Mouse (Mus musculus): ENCODE results near the gene Armh1. TPM values are rescaled to one million over a fixed set of nuclear protein-coding genes. Genes with fewer than 3 reads are reported as not detected.
A peak's percentile ranks its signal among the peaks of the same experiment; 100 is the strongest.

Armh1 gene
- polyA plus RNA-seq (2015; fragmentation: Nextera tagmentation; extraction: Ambion mirVana), result 0.92 and 1.8 TPM in 2 replicates

DNA sequence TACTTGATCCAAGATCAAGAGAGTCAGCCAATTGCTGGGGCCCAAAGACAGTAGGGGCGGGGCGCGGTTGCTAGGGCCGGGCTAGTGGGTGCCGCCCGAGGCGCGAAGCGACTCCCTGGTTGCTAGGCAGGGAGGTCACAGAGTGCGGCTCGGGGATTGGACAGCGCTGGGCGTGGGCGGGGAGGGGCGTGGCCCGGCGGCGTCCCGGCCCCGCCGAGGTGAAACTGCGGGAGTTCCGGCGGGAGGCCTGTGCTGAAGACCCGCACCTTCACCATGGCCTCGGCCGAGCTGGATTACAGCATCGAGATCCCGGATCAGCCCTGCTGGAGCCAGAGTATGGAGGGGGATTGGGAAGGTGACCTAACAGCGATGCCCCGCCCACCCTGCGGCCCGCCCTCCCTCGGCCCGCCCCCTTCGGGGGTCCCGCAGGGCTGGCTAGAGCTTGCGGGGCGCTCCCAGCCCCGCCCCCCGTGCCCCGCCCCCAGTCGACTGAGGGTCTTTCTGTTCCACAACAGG is at the start of gene Armh1, which contains the start of gene Tmem53:
Gene Armh1 (minus strand): TSS at position 325 of the 516 bp plus-strand sequence.
Gene Tmem53 (plus strand): TSS at position 151 of the 516 bp plus-strand sequence.
- peak; percentile 98 for ATAC-seq (replicated peaks)
- under 1% methylated on average over 41 of the region's 43 CpGs for WGBS
- peak within 1 kb of the TSS; percentile 65 for H3K27ac ChIP-seq (replicated peaks)

DNA sequence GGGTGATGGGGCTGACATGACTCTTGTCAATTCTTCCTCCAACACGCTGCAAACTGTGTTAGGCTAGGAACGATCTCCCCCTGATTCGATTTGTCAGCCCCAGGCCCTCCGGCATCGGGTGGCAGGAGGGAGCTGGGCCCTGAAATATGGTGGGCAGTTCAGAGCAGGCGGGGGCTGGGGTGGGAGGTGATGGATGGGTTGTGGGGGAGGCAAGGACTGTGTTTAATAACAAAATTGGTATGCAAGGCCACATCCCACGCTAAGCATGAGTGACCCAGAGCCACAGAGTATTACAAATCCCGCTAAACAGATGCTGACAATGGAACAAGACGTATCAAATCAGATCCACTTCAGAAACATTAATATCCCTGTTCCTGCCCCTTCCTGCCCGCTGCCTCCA is 48.0 kb upstream of the Armh1 start:
- Histone ChIP-seq H3K9me3 (no peaks in the 10 kb centered on the region), H3K4me2 (replicated peaks) (no peak overlapping the region), H3K4me3 (no peak overlapping the region), H3K9ac (replicated peaks) (no peak overlapping the region), H3K27ac (replicated peaks) (no peak overlapping the region), H3K36me3 (no peaks in the 10 kb centered on the region), H3K27me3 (peaks cover 30% of the 10 kb centered on the region), H3K4me1 (peaks cover 12% of the 10 kb centered on the region)
- WGBS, result 83% methylated on average over 10 of the region's 10 CpGs
- no peak for ATAC-seq (replicated peaks)

More for the DNA sequence above, at the start of gene Armh1, which contains the start of gene Tmem53:
- Histone ChIP-seq H3K27me3 (no peaks in the 10 kb centered on the region; the same call in 1 of the 2 replicates), H3K9me3 (no peaks in the 10 kb centered on the region), H3K4me3 (peak within 1 kb of the TSS; percentile 77), H3K36me3 (no peaks in the 10 kb centered on the region), H3K9ac (replicated peaks) (peak within 1 kb of the TSS; percentile 53), H3K4me1 (peaks cover 22% of the 10 kb centered on the region), H3K4me2 (replicated peaks) (peak within 1 kb of the TSS; percentile 74)

- H3K27me3 ChIP-seq, result peaks cover 9% of the 10 kb centered on the region
- H3K4me2 ChIP-seq (replicated peaks), result no peak overlapping the region
- no peaks in the 10 kb centered on the region for H3K4me1 ChIP-seq
- H3K9ac ChIP-seq (replicated peaks), result no peak overlapping the region
- no peak overlapping the region for H3K4me3 ChIP-seq
- no peaks in the 10 kb centered on the region for H3K9me3 ChIP-seq
- no peaks in the 10 kb centered on the region for H3K36me3 ChIP-seq
- 78% methylated on average over 9 of the region's 9 CpGs for WGBS
- H3K27ac ChIP-seq (replicated peaks), result no peak overlapping the region
- no peak for ATAC-seq (replicated peaks)
Observed at GRCm38 (mm10) chr4:117297819-117298218, 45.9 kb upstream of the Armh1 start.

DNA sequence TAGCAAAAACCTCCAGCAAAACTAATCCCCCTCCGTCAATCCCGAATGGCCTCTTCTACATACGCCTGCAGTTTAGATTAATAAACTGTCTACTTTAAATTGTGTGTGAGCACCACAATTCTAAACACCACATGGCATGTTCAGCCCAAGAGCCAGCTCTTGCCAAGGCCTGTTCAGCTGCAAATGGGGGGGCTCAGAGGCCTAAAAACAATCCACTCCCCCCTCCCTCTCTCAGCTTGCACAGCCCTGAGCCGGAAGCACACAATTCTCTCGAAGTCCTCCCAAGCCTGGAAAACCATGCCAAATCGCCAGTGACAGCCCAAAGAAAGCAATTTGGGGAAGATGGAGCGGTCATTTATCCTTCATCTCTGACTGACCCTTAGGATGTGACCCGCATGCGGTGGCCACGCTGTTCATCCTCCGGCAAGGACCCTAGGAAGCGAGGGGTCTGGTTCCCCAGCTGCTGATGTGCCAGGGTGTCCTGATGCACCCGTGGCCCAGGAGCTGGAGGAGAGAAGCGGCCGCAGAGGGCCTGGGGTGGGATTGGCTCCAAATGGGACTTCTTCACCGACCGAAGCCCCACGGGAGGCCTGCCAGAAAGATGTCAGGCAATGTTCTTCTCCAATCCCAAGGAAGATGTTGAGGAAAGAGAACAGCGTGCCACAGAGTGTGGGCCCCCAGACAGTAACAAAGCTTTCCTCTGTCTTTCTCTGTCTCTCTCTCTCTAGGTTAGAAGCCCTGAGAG is 45.1 kb upstream of the Armh1 start:
- Histone ChIP-seq H3K9ac (replicated peaks) (no peak overlapping the region), H3K27ac (replicated peaks) (no peak overlapping the region), H3K9me3 (no peaks in the 10 kb centered on the region), H3K4me3 (no peak overlapping the region), H3K4me2 (replicated peaks) (no peak overlapping the region), H3K27me3 (0 out of 2 replicates have a peak, but pooled peaks cover 4% of the 10 kb centered on the region), H3K4me1 (no peaks in the 10 kb centered on the region), H3K36me3 (no peaks in the 10 kb centered on the region)
- 79% methylated on average over 19 of the region's 19 CpGs for WGBS
- ATAC-seq (replicated peaks), result no peak

GRCm38 (mm10) chr4:117291696-117292095 is 39.8 kb upstream of the Armh1 start:
- H3K4me1 ChIP-seq, result peaks cover 27% of the 10 kb centered on the region
- H3K9me3 ChIP-seq, result no peaks in the 10 kb centered on the region
- no peak for ATAC-seq (replicated peaks)
- H3K4me3 ChIP-seq, result no peak overlapping the region
- H3K9ac ChIP-seq (replicated peaks), result no peak overlapping the region
- no peak overlapping the region for H3K4me2 ChIP-seq (replicated peaks)
- H3K27ac ChIP-seq (replicated peaks), result no peak overlapping the region
- H3K36me3 ChIP-seq, result peaks cover 3% of the 10 kb centered on the region; the same call in 1 of the 2 replicates
- H3K27me3 ChIP-seq, result no peaks in the 10 kb centered on the region
- 87% methylated on average over 2 of the region's 2 CpGs for WGBS

- H3K4me2 ChIP-seq (replicated peaks), result peak overlapping the region; percentile 73
- H3K4me3 ChIP-seq, result peak overlapping the region; percentile 77
- peak overlapping the region; percentile 94 for H3K27ac ChIP-seq (replicated peaks)
- under 1% methylated on average over 69 of the region's 80 CpGs for WGBS
- peak; percentile 87 for ATAC-seq (replicated peaks)
- H3K4me1 ChIP-seq, result peaks cover 42% of the 10 kb centered on the region
- H3K36me3 ChIP-seq, result peaks cover 23% of the 10 kb centered on the region
- no peaks in the 10 kb centered on the region for H3K27me3 ChIP-seq
- H3K9me3 ChIP-seq, result no peaks in the 10 kb centered on the region
- peak overlapping the region; percentile 74 for H3K9ac ChIP-seq (replicated peaks)
Observed at GRCm38 (mm10) chr4:117288927-117289801, 37.2 kb upstream of the Armh1 start.

GRCm38 (mm10) chr4:117288277-117288926 is 36.5 kb upstream of the Armh1 start:
- Histone ChIP-seq H3K9ac (replicated peaks) (peak overlapping the region; percentile 74), H3K36me3 (peaks cover 27% of the 10 kb centered on the region), H3K9me3 (no peaks in the 10 kb centered on the region), H3K4me2 (replicated peaks) (peak overlapping the region; percentile 73), H3K27ac (replicated peaks) (peak overlapping the region; percentile 94), H3K4me3 (peak overlapping the region; percentile 77), H3K4me1 (peaks cover 49% of the 10 kb centered on the region), H3K27me3 (no peaks in the 10 kb centered on the region)
- ATAC-seq (replicated peaks), result peak; percentile 36; the same call in 1 of the 2 replicates
- WGBS, result 12% methylated on average over 25 of the region's 25 CpGs

GRCm38 (mm10) chr4:117284363-117284762 is 32.4 kb upstream of the Armh1 start:
- no peak overlapping the region for H3K4me2 ChIP-seq (replicated peaks)
- no peaks in the 10 kb centered on the region for H3K9me3 ChIP-seq
- 54% methylated on average over 4 of the region's 4 CpGs for WGBS
- no peaks in the 10 kb centered on the region for H3K27me3 ChIP-seq
- peaks cover 42% of the 10 kb centered on the region for H3K36me3 ChIP-seq
- ATAC-seq (replicated peaks), result no peak
- no peak overlapping the region for H3K9ac ChIP-seq (replicated peaks)
- H3K4me1 ChIP-seq, result peaks cover 62% of the 10 kb centered on the region
- H3K27ac ChIP-seq (replicated peaks), result peak overlapping the region; percentile 41; the same call in 1 of the 2 replicates
- no peak overlapping the region for H3K4me3 ChIP-seq

GRCm38 (mm10) chr4:117283271-117284191 is 31.6 kb upstream of the Armh1 start:
- no peak overlapping the region for H3K4me2 ChIP-seq (replicated peaks)
- peaks cover 61% of the 10 kb centered on the region for H3K4me1 ChIP-seq
- H3K9me3 ChIP-seq, result no peaks in the 10 kb centered on the region
- no peak overlapping the region for H3K4me3 ChIP-seq
- H3K27me3 ChIP-seq, result no peaks in the 10 kb centered on the region
- peaks cover 46% of the 10 kb centered on the region for H3K36me3 ChIP-seq
- peak; percentile 44 for ATAC-seq (replicated peaks)
- peak overlapping the region; percentile 40 for H3K27ac ChIP-seq (replicated peaks)
- H3K9ac ChIP-seq (replicated peaks), result 0 out of 2 replicates have a peak overlapping the region, but pooled peaks have one; percentile 28
- WGBS, result 17% methylated on average over 22 of the region's 22 CpGs

DNA sequence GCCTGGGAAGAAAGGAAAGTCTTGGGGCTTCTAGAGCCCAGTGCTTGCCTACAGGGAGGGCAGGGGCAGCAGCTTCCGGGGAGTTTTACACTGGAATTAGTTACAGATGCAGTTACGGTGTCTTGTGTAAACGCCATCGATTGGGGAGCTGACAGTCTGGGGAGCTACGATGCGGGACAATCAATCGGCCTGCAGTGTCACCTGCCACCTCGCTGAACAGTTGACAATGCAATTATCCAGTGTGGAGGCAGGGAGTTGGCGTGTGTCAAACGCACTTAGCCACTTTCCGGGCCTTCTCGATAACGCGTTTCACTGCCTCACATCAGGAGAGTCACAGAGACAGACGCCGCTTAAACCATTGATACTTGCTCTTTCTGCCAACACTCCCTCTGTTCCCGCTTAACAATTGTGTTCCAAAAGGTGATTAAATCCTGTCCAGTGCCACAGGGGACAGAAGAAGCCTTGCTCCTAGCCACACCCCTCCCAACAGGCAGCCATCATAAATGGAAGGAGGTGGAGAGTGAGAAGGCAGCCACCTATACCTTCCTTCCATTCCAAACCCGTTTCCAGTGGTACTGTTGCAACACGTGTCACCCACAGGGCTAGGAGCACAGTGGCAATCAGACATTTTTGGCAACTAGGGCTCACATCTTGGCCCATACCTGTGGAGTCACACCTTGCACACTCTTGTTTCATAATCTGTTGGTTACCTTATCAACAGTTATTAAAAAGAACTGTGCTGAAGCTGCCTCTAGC is 29.3 kb upstream of the Armh1 start:
- Histone ChIP-seq H3K4me1 (peaks cover 40% of the 10 kb centered on the region), H3K36me3 (peaks cover 61% of the 10 kb centered on the region), H3K4me3 (no peak overlapping the region), H3K4me2 (replicated peaks) (no peak overlapping the region), H3K27me3 (no peaks in the 10 kb centered on the region), H3K9ac (replicated peaks) (no peak overlapping the region), H3K27ac (replicated peaks) (peak overlapping the region; percentile 62), H3K9me3 (no peaks in the 10 kb centered on the region)
- no peak for ATAC-seq (replicated peaks)
- WGBS, result 70% methylated on average over 19 of the region's 19 CpGs

Measured in forebrain, embryonic 15.5 days (tissue).